Mouse (Mus musculus): ENCODE data around the gene Atp6ap1l.

DNA sequence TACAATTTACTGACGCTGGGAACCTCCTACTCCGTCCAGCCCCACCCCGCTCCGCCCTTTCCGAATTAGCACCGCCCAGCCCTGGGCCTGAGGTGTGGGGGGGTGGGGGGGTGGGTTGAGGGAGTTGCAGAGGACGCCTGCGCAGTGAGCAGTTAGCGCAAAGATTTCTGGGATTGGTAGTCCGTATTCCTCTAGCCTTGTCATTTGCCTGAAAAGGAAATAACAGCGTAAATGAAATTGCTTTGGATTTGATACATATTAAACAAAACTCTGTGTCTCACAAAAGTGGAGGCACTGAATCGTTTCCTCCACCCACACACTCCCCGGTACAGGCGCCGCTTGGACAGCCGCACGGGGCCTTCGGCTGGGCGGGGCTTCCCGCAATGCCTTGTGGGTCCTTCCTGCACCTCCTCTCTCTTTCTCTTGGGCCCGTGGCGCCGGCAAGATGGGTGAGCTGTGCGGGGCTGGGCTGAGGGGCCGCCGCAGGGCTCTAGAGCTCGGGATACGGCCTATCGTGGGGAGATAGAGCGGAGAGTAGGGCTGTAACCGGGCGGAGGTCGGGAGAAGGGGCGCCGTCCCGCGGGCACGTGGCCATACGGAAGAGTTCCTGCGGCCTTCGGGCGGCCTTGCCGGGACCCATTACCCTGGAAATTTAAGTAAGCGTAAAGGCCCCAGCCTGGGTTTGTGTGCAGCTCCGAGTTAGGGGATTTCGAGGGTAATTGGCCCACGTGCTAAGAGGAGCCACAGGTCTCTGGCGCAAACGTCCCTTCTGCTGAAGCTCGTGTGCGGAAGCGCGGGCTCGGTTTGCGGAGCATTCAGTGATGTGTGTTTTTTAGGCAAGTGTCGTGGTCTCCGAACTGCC is 17.8 kb upstream of the Atp6ap1l start, which contains the start of gene Rps23:
- no peak for TF ChIP-seq CTCF (conservative IDR thresholded peaks at IDR 0.05; ENCODE audit: insufficient read depth, insufficient read length, low read depth, low read length)
- peak; percentile 79 for TF ChIP-seq POLR2A (IDR thresholded peaks at IDR 0.05; ENCODE audit: low read depth, low read length)

Data from kidney, adult 2 months (tissue).